Comparison of ENCODE assay signal across 14 mouse cellular contexts in the genomic region with DNA sequence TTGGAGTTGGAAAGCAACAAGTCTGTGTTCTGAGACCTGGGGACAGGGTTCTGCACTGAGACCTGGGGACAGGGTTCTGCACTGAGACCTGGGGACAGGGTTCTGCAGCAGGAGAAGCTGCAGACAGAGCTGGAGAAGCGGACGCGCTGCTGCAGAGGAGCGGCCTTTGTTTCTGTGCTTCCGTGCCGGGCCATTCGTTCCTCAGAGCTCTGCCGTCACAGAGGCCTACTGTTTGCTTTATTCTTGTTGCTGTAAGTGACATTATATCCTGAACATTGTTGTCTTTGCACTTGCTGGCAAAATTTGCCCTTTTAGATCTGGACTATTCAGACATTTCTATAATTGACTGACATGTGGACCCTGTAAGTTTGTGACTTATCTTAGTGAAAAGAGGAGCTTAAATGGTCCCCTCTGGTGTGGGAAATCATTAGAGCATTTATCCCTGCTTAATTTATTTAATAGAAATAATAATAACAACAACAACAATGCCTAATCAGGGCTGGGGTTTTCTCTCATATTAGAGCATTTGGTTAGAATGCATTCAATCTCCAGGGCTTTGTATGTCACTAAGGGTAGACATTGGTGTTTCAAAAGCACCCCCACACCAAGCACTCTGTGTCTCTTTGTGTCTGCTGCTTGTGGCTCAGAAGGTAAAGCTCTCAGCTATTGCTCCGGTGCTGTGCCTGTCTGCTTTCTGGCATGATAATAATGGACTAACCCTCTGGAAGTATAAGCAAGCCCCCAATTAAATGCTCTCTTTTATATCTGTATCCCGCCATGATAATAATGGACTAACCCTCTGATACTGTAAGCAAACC.
DNase-seq lines count a peak whose midpoint lies in the region; ATAC-seq lines count a peak whose summit lies in the region.
"Had no signal": no experiment of that assay in that cellular context is flagged by ENCODE, and none has a peak within 500 bp of the region (broad histone marks: within the 10 kb centered on the region; RNA-seq: fewer than 3 reads in every experiment).

No protein-coding gene starts in this region.

- no peaks in the 10 kb centered on the region for H3K4me1 ChIP-seq in embryonic facial prominence, embryonic 11.5 days (ENCODE audit: control insufficient read depth, insufficient read depth, low read length)
- H3K4me1 ChIP-seq in hindbrain, embryonic 11.5 days (replicated peaks; ENCODE audit: control insufficient read depth, insufficient read depth, low read length) = no peaks in the 10 kb centered on the region
- peaks cover 11% of the 10 kb centered on the region for H3K4me1 ChIP-seq in midbrain, embryonic 15.5 days
- peaks cover 9% of the 10 kb centered on the region for H3K4me1 ChIP-seq in kidney, embryonic 15.5 days

- ATAC-seq in embryonic facial prominence, embryonic 11.5 days (replicated peaks; ENCODE audit: insufficient number of reproducible peaks, low FRiP score, low TSS enrichment, low read depth) = peak; percentile 52; the same call in 1 of the 2 replicates
- peak; percentile 55; the same call in 1 of the 2 replicates for ATAC-seq in hindbrain, embryonic 11.5 days (ENCODE audit: low FRiP score)
- peak; percentile 83 for ATAC-seq in midbrain, embryonic 15.5 days (replicated peaks)
- no peak for ATAC-seq in kidney, embryonic 15.5 days (replicated peaks; ENCODE audit: low FRiP score)
- ATAC-seq: Patski had no signal

- DNase-seq in brain, adult 2 months (ENCODE audit: low read depth, low spot score) = peak; percentile 49
- DNase-seq in embryonic facial prominence, embryonic 11.5 days (ENCODE audit: low spot score) = peak; percentile 9
- peak; percentile 25 for DNase-seq in hindbrain, embryonic 11.5 days (ENCODE audit: low spot score)
- DNase-seq in cerebellum, adult 9-11 months = no peak
- DNase-seq in urinary bladder, postnatal 14 days (ENCODE audit: low spot score) = no peak
- DNase-seq: adrenal gland, adult 2 months; heart, adult 11 months; heart, postnatal 36 days; kidney, adult 9 months; lung, adult 18-20 months had no signal

- 61% methylated on average over 10 of the region's 10 CpGs for WGBS in embryonic facial prominence, embryonic 11.5 days
- 46% methylated on average over 10 of the region's 10 CpGs for WGBS in hindbrain, embryonic 11.5 days
- WGBS in midbrain, embryonic 15.5 days = 20% methylated on average over 10 of the region's 10 CpGs
- WGBS in kidney, embryonic 15.5 days = 74% methylated on average over 10 of the region's 10 CpGs

- no peak overlapping the region for H3K9ac ChIP-seq in embryonic facial prominence, embryonic 11.5 days (replicated peaks; ENCODE audit: low read length)
- peak overlapping the region; percentile 11; the same call in 1 of the 2 replicates for H3K9ac ChIP-seq in hindbrain, embryonic 11.5 days (ENCODE audit: low read depth, low read length)
- H3K9ac ChIP-seq in midbrain, embryonic 15.5 days = no peak overlapping the region
- H3K9ac ChIP-seq in kidney, embryonic 15.5 days = no peak overlapping the region
- H3K9ac ChIP-seq: limb, embryonic 12.5 days had no signal

- no peak overlapping the region for H3K27ac ChIP-seq in embryonic facial prominence, embryonic 11.5 days (replicated peaks; ENCODE audit: low read depth, low read length)
- no peak overlapping the region for H3K27ac ChIP-seq in hindbrain, embryonic 11.5 days (ENCODE audit: low read depth, low read length)
- peak overlapping the region; percentile 58; the same call in 1 of the 2 replicates for H3K27ac ChIP-seq in midbrain, embryonic 15.5 days
- no peak overlapping the region for H3K27ac ChIP-seq in kidney, embryonic 15.5 days
- H3K27ac ChIP-seq: limb, embryonic 12.5 days had no signal

- no peaks in the 10 kb centered on the region for H3K36me3 ChIP-seq in embryonic facial prominence, embryonic 11.5 days (replicated peaks; ENCODE audit: control insufficient read depth, insufficient read depth, low read depth, low read length)
- H3K36me3 ChIP-seq in hindbrain, embryonic 11.5 days (ENCODE audit: control insufficient read depth, insufficient read depth, low read length) = no peaks in the 10 kb centered on the region
- H3K36me3 ChIP-seq in midbrain, embryonic 15.5 days (replicated peaks) = no peaks in the 10 kb centered on the region
- no peaks in the 10 kb centered on the region for H3K36me3 ChIP-seq in kidney, embryonic 15.5 days
- H3K36me3 ChIP-seq: limb, embryonic 12.5 days had no signal

- H3K4me3 ChIP-seq in embryonic facial prominence, embryonic 11.5 days (ENCODE audit: low read depth, low read length) = no peak overlapping the region
- H3K4me3 ChIP-seq in hindbrain, embryonic 11.5 days (ENCODE audit: low read depth, low read length) = no peak overlapping the region
- H3K4me3 ChIP-seq in midbrain, embryonic 15.5 days = no peak overlapping the region
- no peak overlapping the region for H3K4me3 ChIP-seq in kidney, embryonic 15.5 days (replicated peaks)
- H3K4me3 ChIP-seq: limb, embryonic 12.5 days had no signal

- no peaks in the 10 kb centered on the region for H3K9me3 ChIP-seq in embryonic facial prominence, embryonic 11.5 days (replicated peaks; ENCODE audit: control insufficient read depth, low read length)
- H3K9me3 ChIP-seq in hindbrain, embryonic 11.5 days (ENCODE audit: control insufficient read depth, low read length) = no peaks in the 10 kb centered on the region
- no peaks in the 10 kb centered on the region for H3K9me3 ChIP-seq in midbrain, embryonic 15.5 days
- H3K9me3 ChIP-seq in kidney, embryonic 15.5 days (replicated peaks) = no peaks in the 10 kb centered on the region
- H3K9me3 ChIP-seq: limb, embryonic 12.5 days had no signal

- no peak overlapping the region for H3K4me2 ChIP-seq in embryonic facial prominence, embryonic 11.5 days (ENCODE audit: low read depth, low read length)
- H3K4me2 ChIP-seq in hindbrain, embryonic 11.5 days (replicated peaks; ENCODE audit: low read depth, low read length) = no peak overlapping the region
- H3K4me2 ChIP-seq in midbrain, embryonic 15.5 days = peak overlapping the region; percentile 10; the same call in 1 of the 2 replicates
- no peak overlapping the region for H3K4me2 ChIP-seq in kidney, embryonic 15.5 days
- H3K4me2 ChIP-seq: limb, embryonic 12.5 days had no signal

- no peaks in the 10 kb centered on the region for H3K27me3 ChIP-seq in embryonic facial prominence, embryonic 11.5 days (ENCODE audit: control insufficient read depth, insufficient read depth, low read length)
- H3K27me3 ChIP-seq in hindbrain, embryonic 11.5 days (ENCODE audit: control insufficient read depth, insufficient read depth, low read length) = no peaks in the 10 kb centered on the region
- H3K27me3 ChIP-seq in midbrain, embryonic 15.5 days (replicated peaks) = no peaks in the 10 kb centered on the region
- H3K27me3 ChIP-seq in kidney, embryonic 15.5 days = no peaks in the 10 kb centered on the region
- H3K27me3 ChIP-seq: limb, embryonic 12.5 days; Patski had no signal

Comparison
In these comparisons a context has a peak if more than half of its experiments do, and no peak if none do; other contexts are left out.
1. DNase-seq: peak in brain, adult 2 months (single experiment), embryonic facial prominence, embryonic 11.5 days (single experiment) and hindbrain, embryonic 11.5 days (single experiment); none in cerebellum, adult 9-11 months (single experiment) and urinary bladder, postnatal 14 days (single experiment).